Comparison of ENCODE assay signal across 28 mouse cellular contexts in genomic region chr5:123869615-123870014, GRCm38 (mm10). TPM values are rescaled to one million over a fixed set of nuclear protein-coding genes. Genes with fewer than 3 reads are reported as not detected.
DNase-seq lines count a peak whose midpoint lies in the region; ATAC-seq and TF ChIP-seq lines count a peak whose summit lies in the region.
"Had no signal": no experiment of that assay in that cellular context is flagged by ENCODE, and none has a peak within 500 bp of the region (broad histone marks: within the 10 kb centered on the region; RNA-seq: fewer than 3 reads in every experiment).

No protein-coding gene starts in this region.

- no peak for TF ChIP-seq CTCF in forebrain, postnatal 0 days (IDR thresholded peaks at IDR 0.05; ENCODE audit: low read depth)

- no peak overlapping the region for H3K4me2 ChIP-seq in forebrain, embryonic 11.5 days (ENCODE audit: low read depth, low read length, severe bottlenecking)
- H3K4me2 ChIP-seq in forebrain, postnatal 0 days (ENCODE audit: low read depth), result no peak overlapping the region
- H3K4me2 ChIP-seq in embryonic facial prominence, embryonic 15.5 days (replicated peaks), result no peak overlapping the region
- no peak overlapping the region for H3K4me2 ChIP-seq in stomach, embryonic 15.5 days
- no peak overlapping the region for H3K4me2 ChIP-seq in midbrain, embryonic 15.5 days
- H3K4me2 ChIP-seq: forebrain, embryonic 13.5 days; heart, embryonic 12.5 days; heart, embryonic 15.5 days; hindbrain, embryonic 13.5 days had no signal

- H3K4me1 ChIP-seq in forebrain, embryonic 11.5 days (replicated peaks; ENCODE audit: control insufficient read depth, insufficient read depth, low read length), result no peaks in the 10 kb centered on the region
- no peaks in the 10 kb centered on the region for H3K4me1 ChIP-seq in forebrain, postnatal 0 days (ENCODE audit: insufficient read depth)
- H3K4me1 ChIP-seq in embryonic facial prominence, embryonic 15.5 days, result 0 out of 2 replicates have a peak, but pooled peaks cover 3% of the 10 kb centered on the region
- no peaks in the 10 kb centered on the region for H3K4me1 ChIP-seq in stomach, embryonic 15.5 days
- H3K4me1 ChIP-seq in midbrain, embryonic 15.5 days, result no peaks in the 10 kb centered on the region
- H3K4me1 ChIP-seq: forebrain, embryonic 13.5 days; heart, embryonic 12.5 days; heart, embryonic 15.5 days; hindbrain, embryonic 10.5 days; hindbrain, embryonic 13.5 days had no signal

- no peak overlapping the region for H3K27ac ChIP-seq in forebrain, embryonic 11.5 days (ENCODE audit: low read depth, low read length)
- H3K27ac ChIP-seq in forebrain, postnatal 0 days (ENCODE audit: low read depth, low read length), result no peak overlapping the region
- peak overlapping the region; percentile 74 for H3K27ac ChIP-seq in embryonic facial prominence, embryonic 15.5 days (replicated peaks)
- H3K27ac ChIP-seq in stomach, embryonic 15.5 days, result peak overlapping the region; percentile 62
- H3K27ac ChIP-seq in midbrain, embryonic 15.5 days, result no peak overlapping the region
- H3K27ac ChIP-seq: forebrain, embryonic 13.5 days; heart, embryonic 15.5 days; hindbrain, embryonic 10.5 days; hindbrain, embryonic 13.5 days had no signal

- no peak overlapping the region for H3K9ac ChIP-seq in forebrain, embryonic 11.5 days (ENCODE audit: low read length)
- H3K9ac ChIP-seq in forebrain, postnatal 0 days, result no peak overlapping the region
- H3K9ac ChIP-seq in embryonic facial prominence, embryonic 15.5 days, result no peak overlapping the region
- H3K9ac ChIP-seq in stomach, embryonic 15.5 days, result no peak overlapping the region
- H3K9ac ChIP-seq in midbrain, embryonic 15.5 days, result no peak overlapping the region
- H3K9ac ChIP-seq: forebrain, embryonic 13.5 days; heart, embryonic 12.5 days; heart, embryonic 15.5 days; hindbrain, embryonic 13.5 days had no signal

- ATAC-seq in forebrain, embryonic 11.5 days (replicated peaks; ENCODE audit: low FRiP score), result no peak
- ATAC-seq in forebrain, postnatal 0 days, result no peak
- no peak for ATAC-seq in embryonic facial prominence, embryonic 15.5 days (ENCODE audit: insufficient number of reproducible peaks, low FRiP score, low TSS enrichment, low read depth)
- ATAC-seq in stomach, embryonic 15.5 days (ENCODE audit: insufficient read depth, low FRiP score, low read depth), result no peak
- no peak for ATAC-seq in midbrain, embryonic 15.5 days (replicated peaks)
- ATAC-seq: forebrain, embryonic 13.5 days; hindbrain, embryonic 16.5 days; Patski had no signal

- H3K9me3 ChIP-seq in forebrain, embryonic 11.5 days (ENCODE audit: control insufficient read depth, low read length), result no peaks in the 10 kb centered on the region
- no peaks in the 10 kb centered on the region for H3K9me3 ChIP-seq in forebrain, postnatal 0 days (ENCODE audit: low read length)
- H3K9me3 ChIP-seq in embryonic facial prominence, embryonic 15.5 days (replicated peaks), result no peaks in the 10 kb centered on the region
- no peaks in the 10 kb centered on the region for H3K9me3 ChIP-seq in stomach, embryonic 15.5 days
- H3K9me3 ChIP-seq in midbrain, embryonic 15.5 days, result no peaks in the 10 kb centered on the region
- H3K9me3 ChIP-seq: forebrain, embryonic 13.5 days; G1E; heart, embryonic 12.5 days; heart, embryonic 15.5 days; hindbrain, embryonic 10.5 days; hindbrain, embryonic 13.5 days had no signal

- WGBS in forebrain, embryonic 11.5 days, result 76% methylated on average over 4 of the region's 4 CpGs
- 81% methylated on average over 4 of the region's 4 CpGs for WGBS in forebrain, postnatal 0 days
- WGBS in embryonic facial prominence, embryonic 15.5 days, result 66% methylated on average over 4 of the region's 4 CpGs
- WGBS in stomach, embryonic 15.5 days, result 78% methylated on average over 4 of the region's 4 CpGs
- WGBS in midbrain, embryonic 15.5 days, result 88% methylated on average over 4 of the region's 4 CpGs

- DNase-seq in forebrain, embryonic 11.5 days (ENCODE audit: low spot score), result peak; percentile 1
- DNase-seq in forebrain, postnatal 0 days, result no peak
- DNase-seq in thymus, adult 18-20 months, result no peak
- DNase-seq in spleen, postnatal 10 days (ENCODE audit: low spot score in 2 of 2), result no peak
- DNase-seq: adrenal gland, postnatal 10 days; B cell, adult 2 months; cerebellum, adult 11 months; cerebellum, adult 2 months; cerebellum, adult 9-11 months; cerebellum, postnatal 25 days; gastrocnemius, postnatal 25 days; heart, adult 18-20 months; heart, postnatal 10 days; heart, postnatal 36 days had no signal

- H3K27me3 ChIP-seq in forebrain, embryonic 11.5 days (ENCODE audit: control insufficient read depth, insufficient read depth, low read length), result no peaks in the 10 kb centered on the region
- no peaks in the 10 kb centered on the region for H3K27me3 ChIP-seq in forebrain, postnatal 0 days (ENCODE audit: insufficient read depth, low read length)
- H3K27me3 ChIP-seq in embryonic facial prominence, embryonic 15.5 days, result no peaks in the 10 kb centered on the region
- H3K27me3 ChIP-seq in stomach, embryonic 15.5 days (replicated peaks), result no peaks in the 10 kb centered on the region
- no peaks in the 10 kb centered on the region for H3K27me3 ChIP-seq in midbrain, embryonic 15.5 days (replicated peaks)
- H3K27me3 ChIP-seq: CH12.LX; forebrain, embryonic 13.5 days; heart, embryonic 12.5 days; heart, embryonic 15.5 days; hindbrain, embryonic 13.5 days; Patski had no signal

- H3K4me3 ChIP-seq in forebrain, embryonic 11.5 days (ENCODE audit: low read depth, low read length), result no peak overlapping the region
- H3K4me3 ChIP-seq in forebrain, postnatal 0 days (ENCODE audit: low read depth, low read length), result no peak overlapping the region
- H3K4me3 ChIP-seq in embryonic facial prominence, embryonic 15.5 days (replicated peaks), result no peak overlapping the region
- no peak overlapping the region for H3K4me3 ChIP-seq in stomach, embryonic 15.5 days (replicated peaks)
- H3K4me3 ChIP-seq in midbrain, embryonic 15.5 days, result no peak overlapping the region
- H3K4me3 ChIP-seq: erythroblast, embryonic 14.5 days; forebrain, embryonic 13.5 days; heart, embryonic 12.5 days; heart, embryonic 15.5 days; hindbrain, embryonic 10.5 days; hindbrain, embryonic 13.5 days had no signal

- no peaks in the 10 kb centered on the region for H3K36me3 ChIP-seq in forebrain, embryonic 11.5 days (ENCODE audit: control insufficient read depth, insufficient read depth, low read length)
- no peaks in the 10 kb centered on the region for H3K36me3 ChIP-seq in forebrain, postnatal 0 days (ENCODE audit: insufficient read depth)
- no peaks in the 10 kb centered on the region for H3K36me3 ChIP-seq in embryonic facial prominence, embryonic 15.5 days
- no peaks in the 10 kb centered on the region for H3K36me3 ChIP-seq in stomach, embryonic 15.5 days
- H3K36me3 ChIP-seq in midbrain, embryonic 15.5 days (replicated peaks), result no peaks in the 10 kb centered on the region
- H3K36me3 ChIP-seq: G1E; heart, embryonic 12.5 days; heart, embryonic 15.5 days; hindbrain, embryonic 10.5 days; hindbrain, embryonic 13.5 days had no signal

RNA-seq across cellular contexts. Expression of gene Hcar2, which starts 4.3 kb away (rescaled TPM):
- not detected in 2 replicates for polyA plus RNA-seq in forebrain, embryonic 11.5 days (2014; fragmentation: Nextera tagmentation; extraction: Ambion mirVana)
- not detected in 2 replicates for total RNA-seq in forebrain, postnatal 0 days (2014; rRNA removed)
- not detected in 2 replicates for polyA plus RNA-seq in forebrain, postnatal 0 days (2015; fragmentation: Nextera tagmentation; extraction: Ambion mirVana)
- 5.0 and 7.5 TPM in 2 replicates for polyA plus RNA-seq in embryonic facial prominence, embryonic 15.5 days (2015; fragmentation: Nextera tagmentation; extraction: Ambion mirVana)
- 1.9 and 4.4 TPM in 2 replicates for polyA plus RNA-seq in stomach, embryonic 15.5 days (2015; fragmentation: Nextera tagmentation; extraction: Ambion mirVana)
- polyA plus RNA-seq in midbrain, embryonic 15.5 days (2015; fragmentation: Nextera tagmentation; extraction: Ambion mirVana), result not detected in 2 replicates
- total RNA-seq: CH12.LX had no signal
- polyA plus RNA-seq: erythroblast, embryonic 14.5 days; forebrain, embryonic 13.5 days; G1E; heart, embryonic 12.5 days; hindbrain, embryonic 13.5 days; hindbrain, embryonic 16.5 days; Patski had no signal

RNA-seq across cellular contexts. Expression of gene Hcar1, which starts 10.2 kb away (rescaled TPM):
- 0.05 and 0.21 TPM in 2 replicates for polyA plus RNA-seq in forebrain, embryonic 11.5 days (2014; fragmentation: Nextera tagmentation; extraction: Ambion mirVana)
- 0.62 and 1.00 TPM in 2 replicates for total RNA-seq in forebrain, postnatal 0 days (2014; rRNA removed)
- polyA plus RNA-seq in forebrain, postnatal 0 days (2015; fragmentation: Nextera tagmentation; extraction: Ambion mirVana), result 0.60 and 0.61 TPM in 2 replicates
- polyA plus RNA-seq in embryonic facial prominence, embryonic 15.5 days (2015; fragmentation: Nextera tagmentation; extraction: Ambion mirVana), result 0.76 and 0.97 TPM in 2 replicates
- polyA plus RNA-seq in stomach, embryonic 15.5 days (2015; fragmentation: Nextera tagmentation; extraction: Ambion mirVana), result 3.8 and 4.6 TPM in 2 replicates
- polyA plus RNA-seq in midbrain, embryonic 15.5 days (2015; fragmentation: Nextera tagmentation; extraction: Ambion mirVana), result 0.65 and 1.1 TPM in 2 replicates
- total RNA-seq: CH12.LX; common myeloid progenitor, adult 5-6 weeks had no signal
- polyA plus RNA-seq: erythroblast, embryonic 14.5 days; G1E; hindbrain, embryonic 10.5 days; Patski had no signal

RNA-seq across cellular contexts. Expression of gene Denr, which starts 37.4 kb away (rescaled TPM):
- polyA plus RNA-seq in forebrain, embryonic 11.5 days (2014; fragmentation: Nextera tagmentation; extraction: Ambion mirVana), result 151 and 166 TPM in 2 replicates
- 25.2 and 25.3 TPM in 2 replicates for total RNA-seq in forebrain, postnatal 0 days (2014; rRNA removed)
- 128 and 130 TPM in 2 replicates for polyA plus RNA-seq in forebrain, postnatal 0 days (2015; fragmentation: Nextera tagmentation; extraction: Ambion mirVana)
- 128 TPM in 2 replicates for polyA plus RNA-seq in embryonic facial prominence, embryonic 15.5 days (2015; fragmentation: Nextera tagmentation; extraction: Ambion mirVana)
- polyA plus RNA-seq in stomach, embryonic 15.5 days (2015; fragmentation: Nextera tagmentation; extraction: Ambion mirVana), result 127 and 129 TPM in 2 replicates
- 114 and 129 TPM in 2 replicates for polyA plus RNA-seq in midbrain, embryonic 15.5 days (2015; fragmentation: Nextera tagmentation; extraction: Ambion mirVana)

RNA-seq across cellular contexts. Expression of gene Gm43518, which starts 57.6 kb away (rescaled TPM):
- polyA plus RNA-seq in forebrain, embryonic 11.5 days (2014; fragmentation: Nextera tagmentation; extraction: Ambion mirVana), result 1.3 and 1.6 TPM in 2 replicates
- total RNA-seq in forebrain, postnatal 0 days (2014; rRNA removed), result 0.38 and 0.57 TPM in 2 replicates
- polyA plus RNA-seq in forebrain, postnatal 0 days (2015; fragmentation: Nextera tagmentation; extraction: Ambion mirVana), result 0.30 and 1.2 TPM in 2 replicates
- polyA plus RNA-seq in embryonic facial prominence, embryonic 15.5 days (2015; fragmentation: Nextera tagmentation; extraction: Ambion mirVana), result 1.9 and 2.9 TPM in 2 replicates
- 2.4 and 3.4 TPM in 2 replicates for polyA plus RNA-seq in stomach, embryonic 15.5 days (2015; fragmentation: Nextera tagmentation; extraction: Ambion mirVana)
- 5.4 and 7.6 TPM in 2 replicates for polyA plus RNA-seq in midbrain, embryonic 15.5 days (2015; fragmentation: Nextera tagmentation; extraction: Ambion mirVana)
- total RNA-seq: adrenal gland, postnatal 10 days; CH12.LX; gastrocnemius, postnatal 25 days; heart, postnatal 36 days had no signal
- polyA plus RNA-seq: erythroblast, embryonic 14.5 days; G1E had no signal

Comparison
In these comparisons a context has a peak if more than half of its experiments do, and no peak if none do; other contexts are left out.
1. H3K27ac ChIP-seq: peak in embryonic facial prominence, embryonic 15.5 days (single experiment) and stomach, embryonic 15.5 days (single experiment); none in forebrain, embryonic 11.5 days (single experiment), forebrain, postnatal 0 days (single experiment) and midbrain, embryonic 15.5 days (single experiment).